Mouse (Mus musculus) heart, adult 2 months (tissue): ENCODE results near the gene 3830406C13Rik.

Experiments used
- CTCF ChIP-seq: fragments of 200-600 bp; IDR thresholded peaks from 2 replicates; pipeline ENCODE4 v1.8.1; 2022; ENCODE audit warnings: antibody characterized with exemption, mild to moderate bottlenecking, moderate library complexity
- POLR2A ChIP-seq: fragments of 200-500 bp; IDR thresholded peaks from 2 replicates; pipeline ENCODE4 v1.6.1; 2011; ENCODE audit warnings: mild to moderate bottlenecking, low read depth, low read length, control low read depth; ENCODE audit not compliant: insufficient read depth

DNA sequence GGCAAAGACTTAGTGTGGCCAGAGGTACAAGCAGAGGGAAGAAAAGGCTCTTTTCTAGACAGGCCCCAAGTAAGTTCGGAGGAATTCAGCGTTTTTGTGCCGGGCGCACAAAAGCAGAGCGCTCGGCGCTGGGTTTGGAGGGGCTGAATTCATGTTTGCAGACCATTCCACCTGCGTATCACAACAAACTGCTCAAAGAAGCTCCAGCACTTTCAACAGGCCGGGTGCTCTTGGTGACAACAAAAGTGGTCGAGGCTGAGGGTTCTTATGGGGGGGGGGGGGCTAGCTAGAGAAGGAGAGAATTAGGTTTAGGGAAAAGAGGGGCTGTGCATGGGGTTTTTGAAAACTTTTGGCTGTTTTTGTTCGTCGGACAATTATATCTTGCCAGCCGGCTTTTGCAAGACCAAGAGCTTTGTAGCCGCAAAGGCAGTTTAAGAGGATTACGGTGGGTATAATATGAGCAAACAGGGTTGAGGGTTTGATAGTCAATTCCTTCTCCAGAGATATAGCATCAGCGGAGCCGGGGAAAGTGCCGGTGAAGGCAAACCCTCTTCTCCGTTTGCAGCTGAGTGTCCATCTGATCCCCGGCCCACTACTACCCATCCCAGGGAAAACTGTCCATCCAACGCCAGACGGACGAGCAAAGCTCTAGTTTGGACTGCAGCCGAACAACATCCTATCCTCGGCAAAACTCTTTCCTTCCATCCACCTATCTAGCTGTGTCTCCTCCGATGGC, 63.1 kb downstream of the 3830406C13Rik start:
- TF ChIP-seq CTCF = no peak
- TF ChIP-seq POLR2A = no peak
